Mouse (Mus musculus): ENCODE measurements around the gene Rdx. TPM values are rescaled to one million over a fixed set of nuclear protein-coding genes. Genes with fewer than 3 reads are reported as not detected.

The Rdx gene
- polyA plus RNA-seq, 1 experiment from 2014 or later: 119 TPM

DNA sequence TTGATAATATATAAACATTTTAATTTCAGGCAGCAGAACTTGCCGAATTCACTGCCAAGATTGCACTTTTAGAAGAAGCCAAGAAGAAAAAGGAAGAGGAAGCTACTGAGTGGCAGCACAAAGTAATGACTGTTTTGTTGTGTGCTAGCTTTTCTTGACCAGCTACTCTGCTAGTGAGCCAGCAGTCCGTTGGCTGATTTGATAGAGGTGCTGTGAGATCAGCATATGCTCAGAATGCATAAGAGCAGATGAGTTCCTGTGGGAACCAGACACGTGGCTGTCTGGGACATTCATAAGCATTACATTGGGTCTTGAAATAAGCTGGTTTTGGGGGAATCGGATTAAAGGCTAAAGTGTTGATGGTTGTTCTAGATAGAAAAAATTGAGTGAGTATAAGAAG lies 35.4 kb downstream of the Rdx start:
- H3K9me3 ChIP-seq (ENCODE audit: low read length): no peaks in the 10 kb centered on the region
- ATAC-seq (ENCODE audit: low FRiP score, low TSS enrichment): no peak
- H3K4me3 ChIP-seq (ENCODE audit: low read length): no peak overlapping the region
- H3K4me1 ChIP-seq (ENCODE audit: insufficient read depth, low read length): no peaks in the 10 kb centered on the region
- H3K27ac ChIP-seq (ENCODE audit: low read length): no peak overlapping the region
- peaks cover 54% of the 10 kb centered on the region for H3K36me3 ChIP-seq (ENCODE audit: insufficient read depth, low read length)
- 92% methylated on average over 4 of the region's 4 CpGs for WGBS
- no peak overlapping the region for H3K9ac ChIP-seq (replicated peaks; ENCODE audit: low read length)
- H3K27me3 ChIP-seq (ENCODE audit: insufficient read depth, low read length): no peaks in the 10 kb centered on the region
- no peak overlapping the region for H3K4me2 ChIP-seq (replicated peaks; ENCODE audit: low read depth, low read length)

DNA sequence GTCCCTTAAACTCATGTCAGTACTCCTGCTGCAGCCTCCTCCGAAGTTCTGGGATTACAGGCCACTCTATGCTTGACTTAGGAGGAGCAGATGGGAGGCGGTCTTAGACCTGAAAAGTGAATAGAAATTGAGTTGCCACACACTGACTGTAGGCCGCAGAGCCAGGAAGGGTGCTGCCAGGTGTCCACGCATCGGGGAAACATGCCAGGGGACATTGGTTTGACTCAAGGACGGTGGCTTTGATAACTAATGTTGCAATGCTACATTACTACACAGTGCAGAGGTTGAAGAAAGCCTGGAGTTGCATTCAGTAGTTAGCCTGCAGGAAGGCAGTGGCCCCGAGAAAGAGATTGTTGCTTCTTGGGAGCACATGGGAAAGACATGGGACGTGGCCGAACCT lies 44.8 kb downstream of the Rdx start:
- Histone ChIP-seq H3K4me1 (ENCODE audit: insufficient read depth, low read length) (0 out of 2 replicates have a peak, but pooled peaks cover 5% of the 10 kb centered on the region), H3K36me3 (ENCODE audit: insufficient read depth, low read length) (peaks cover 13% of the 10 kb centered on the region), H3K27me3 (ENCODE audit: insufficient read depth, low read length) (no peaks in the 10 kb centered on the region), H3K4me2 (replicated peaks; ENCODE audit: low read depth, low read length) (no peak overlapping the region), H3K4me3 (ENCODE audit: low read length) (no peak overlapping the region), H3K9ac (replicated peaks; ENCODE audit: low read length) (no peak overlapping the region), H3K27ac (ENCODE audit: low read length) (no peak overlapping the region), H3K9me3 (ENCODE audit: low read length) (no peaks in the 10 kb centered on the region)
- no peak for ATAC-seq (ENCODE audit: low FRiP score, low TSS enrichment)
- 90% methylated on average over 9 of the region's 9 CpGs for WGBS

DNA sequence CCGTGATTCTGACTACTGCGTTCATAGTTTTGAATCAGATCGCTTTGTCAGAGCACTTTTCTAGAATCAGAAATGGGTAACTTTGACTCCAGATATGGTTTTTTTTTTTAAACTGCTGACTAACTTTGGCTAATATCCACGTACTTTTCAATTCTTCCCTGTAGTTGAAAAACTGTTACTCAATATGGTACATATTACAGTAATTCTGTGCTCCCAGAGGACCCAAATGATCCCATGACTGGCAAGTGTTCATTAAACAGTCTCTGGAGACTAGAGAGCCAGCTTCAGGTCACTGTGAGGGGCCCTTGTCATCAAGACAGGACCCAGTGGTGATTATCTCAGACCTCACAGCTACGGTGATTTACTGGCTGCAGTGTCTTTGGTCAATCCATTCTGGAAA lies 45.3 kb downstream of the Rdx start:
- Histone ChIP-seq H3K4me3 (ENCODE audit: low read length) (no peak overlapping the region), H3K27ac (ENCODE audit: low read length) (no peak overlapping the region), H3K4me1 (ENCODE audit: insufficient read depth, low read length) (0 out of 2 replicates have a peak, but pooled peaks cover 5% of the 10 kb centered on the region), H3K36me3 (ENCODE audit: insufficient read depth, low read length) (peaks cover 8% of the 10 kb centered on the region), H3K4me2 (replicated peaks; ENCODE audit: low read depth, low read length) (no peak overlapping the region), H3K9ac (replicated peaks; ENCODE audit: low read length) (no peak overlapping the region), H3K9me3 (ENCODE audit: low read length) (no peaks in the 10 kb centered on the region), H3K27me3 (ENCODE audit: insufficient read depth, low read length) (no peaks in the 10 kb centered on the region)
- no peak for ATAC-seq (ENCODE audit: low FRiP score, low TSS enrichment)
- WGBS: 85% methylated on average over 5 of the region's 5 CpGs

DNA sequence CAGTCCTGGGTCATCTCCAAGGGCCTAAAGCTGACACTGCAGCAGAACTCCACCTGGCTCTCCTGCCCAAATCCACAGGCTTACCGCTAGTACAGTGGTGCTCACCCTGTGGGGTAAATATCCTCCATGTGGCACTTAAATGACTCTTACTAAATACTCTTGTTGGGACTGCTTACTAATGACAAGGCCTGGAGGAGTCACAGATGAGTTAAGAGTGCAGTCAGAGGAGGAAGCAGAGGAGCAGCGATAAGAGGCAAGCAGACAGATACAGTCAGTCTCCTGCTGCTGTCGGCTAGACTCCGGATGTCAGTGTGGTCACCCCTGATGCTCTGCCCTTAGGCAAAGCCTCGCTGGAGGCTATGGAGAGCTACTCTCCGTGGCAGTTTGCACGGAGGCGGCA lies 46.1 kb downstream of the Rdx start:
- H3K9ac ChIP-seq (replicated peaks; ENCODE audit: low read length): no peak overlapping the region
- no peak overlapping the region for H3K27ac ChIP-seq (ENCODE audit: low read length)
- H3K9me3 ChIP-seq (ENCODE audit: low read length): no peaks in the 10 kb centered on the region
- H3K4me1 ChIP-seq (ENCODE audit: insufficient read depth, low read length): 0 out of 2 replicates have a peak, but pooled peaks cover 5% of the 10 kb centered on the region
- 64% methylated on average over 8 of the region's 8 CpGs for WGBS
- H3K4me3 ChIP-seq (ENCODE audit: low read length): no peak overlapping the region
- H3K4me2 ChIP-seq (replicated peaks; ENCODE audit: low read depth, low read length): no peak overlapping the region
- peaks cover 4% of the 10 kb centered on the region for H3K36me3 ChIP-seq (ENCODE audit: insufficient read depth, low read length)
- no peaks in the 10 kb centered on the region for H3K27me3 ChIP-seq (ENCODE audit: insufficient read depth, low read length)
- ATAC-seq (ENCODE audit: low FRiP score, low TSS enrichment): 0 out of 2 replicates have a peak, but pooled peaks have one; percentile 17

DNA sequence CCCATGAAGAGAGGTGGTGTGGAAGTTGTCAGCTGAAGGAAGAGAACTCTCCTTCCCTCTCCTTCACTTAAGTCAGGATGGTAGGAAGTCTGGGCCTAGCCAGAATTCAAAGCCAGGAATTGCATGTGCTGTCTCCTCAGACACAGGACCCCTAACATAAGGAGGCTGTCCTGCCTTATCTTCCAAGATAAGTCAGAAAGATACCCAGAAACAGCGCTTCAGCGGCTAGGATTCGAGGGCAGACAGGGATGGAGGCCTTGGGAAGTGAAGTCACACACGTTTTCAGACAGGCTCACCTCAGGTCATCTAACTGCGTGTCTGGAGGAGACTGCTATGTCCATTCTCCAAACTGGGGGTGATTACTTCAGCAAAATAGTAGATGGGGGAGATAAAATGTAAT lies 47.0 kb downstream of the Rdx start:
- no peak for ATAC-seq (ENCODE audit: low FRiP score, low TSS enrichment)
- Histone ChIP-seq H3K4me1 (ENCODE audit: insufficient read depth, low read length) (0 out of 2 replicates have a peak, but pooled peaks cover 5% of the 10 kb centered on the region), H3K4me2 (replicated peaks; ENCODE audit: low read depth, low read length) (no peak overlapping the region), H3K9ac (replicated peaks; ENCODE audit: low read length) (no peak overlapping the region), H3K27ac (ENCODE audit: low read length) (peak overlapping the region; percentile 15; the same call in 1 of the 2 replicates), H3K36me3 (ENCODE audit: insufficient read depth, low read length) (peaks cover 3% of the 10 kb centered on the region), H3K9me3 (ENCODE audit: low read length) (no peaks in the 10 kb centered on the region), H3K27me3 (ENCODE audit: insufficient read depth, low read length) (no peaks in the 10 kb centered on the region), H3K4me3 (ENCODE audit: low read length) (no peak overlapping the region)
- WGBS: 84% methylated on average over 5 of the region's 5 CpGs

DNA sequence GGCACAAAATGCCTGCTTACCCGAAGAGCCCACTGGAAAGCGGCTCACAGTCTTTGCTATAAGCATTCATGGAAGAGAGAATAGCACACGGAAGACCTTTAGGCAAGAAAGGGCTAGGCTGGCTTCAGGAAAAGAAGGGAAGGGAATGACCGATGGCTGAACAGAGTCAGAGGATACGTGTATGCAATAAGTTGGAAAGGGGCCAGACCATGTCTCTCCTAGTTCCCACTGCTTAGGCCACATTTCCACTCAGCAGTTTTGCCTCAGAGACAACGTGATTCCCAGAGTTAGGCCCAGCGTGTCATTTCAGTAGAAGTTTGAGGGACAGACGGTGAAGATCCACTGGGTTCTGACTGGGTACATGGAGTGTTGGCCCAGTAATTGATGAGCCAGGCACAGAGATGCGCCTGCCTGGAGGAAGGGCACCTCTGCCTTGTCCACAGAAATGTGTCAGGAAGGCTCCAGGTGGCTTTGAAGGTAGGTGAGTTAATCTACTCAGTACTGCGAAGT lies 47.6 kb downstream of the Rdx start:
- ATAC-seq (ENCODE audit: low FRiP score, low TSS enrichment): no peak
- Histone ChIP-seq H3K4me3 (ENCODE audit: low read length) (no peak overlapping the region), H3K27ac (ENCODE audit: low read length) (no peak overlapping the region), H3K9me3 (ENCODE audit: low read length) (no peaks in the 10 kb centered on the region), H3K9ac (replicated peaks; ENCODE audit: low read length) (no peak overlapping the region), H3K36me3 (ENCODE audit: insufficient read depth, low read length) (peaks cover 3% of the 10 kb centered on the region), H3K4me2 (replicated peaks; ENCODE audit: low read depth, low read length) (no peak overlapping the region), H3K4me1 (ENCODE audit: insufficient read depth, low read length) (0 out of 2 replicates have a peak, but pooled peaks cover 5% of the 10 kb centered on the region), H3K27me3 (ENCODE audit: insufficient read depth, low read length) (no peaks in the 10 kb centered on the region)
- 77% methylated on average over 10 of the region's 10 CpGs for WGBS

DNA sequence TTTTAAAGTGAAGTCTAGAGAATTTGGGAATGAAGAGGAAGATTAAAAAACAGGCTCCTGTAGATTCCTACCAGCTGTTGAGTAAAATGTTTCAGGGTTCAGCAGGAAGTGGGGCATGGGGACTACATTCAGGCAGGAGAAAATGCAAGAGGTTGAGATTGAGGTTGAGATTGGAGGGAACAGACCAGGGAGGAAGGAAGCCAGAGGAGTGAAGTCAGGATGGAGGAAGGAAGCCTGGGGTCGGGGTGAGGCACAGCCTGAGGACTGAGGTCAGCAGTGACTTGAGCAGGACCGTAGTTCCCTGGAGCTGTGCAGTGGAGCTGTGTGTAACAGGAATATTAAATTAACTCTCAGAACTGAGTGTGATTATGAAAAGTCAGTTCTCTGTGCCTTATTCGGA lies 48.7 kb downstream of the Rdx start:
- H3K27ac ChIP-seq (ENCODE audit: low read length): no peak overlapping the region
- no peaks in the 10 kb centered on the region for H3K36me3 ChIP-seq (ENCODE audit: insufficient read depth, low read length)
- no peaks in the 10 kb centered on the region for H3K27me3 ChIP-seq (ENCODE audit: insufficient read depth, low read length)
- H3K4me2 ChIP-seq (replicated peaks; ENCODE audit: low read depth, low read length): no peak overlapping the region
- WGBS: 65% methylated on average over 3 of the region's 3 CpGs
- ATAC-seq (ENCODE audit: low FRiP score, low TSS enrichment): no peak
- no peak overlapping the region for H3K9ac ChIP-seq (replicated peaks; ENCODE audit: low read length)
- 0 out of 2 replicates have a peak, but pooled peaks cover 5% of the 10 kb centered on the region for H3K4me1 ChIP-seq (ENCODE audit: insufficient read depth, low read length)
- H3K9me3 ChIP-seq (ENCODE audit: low read length): no peaks in the 10 kb centered on the region
- H3K4me3 ChIP-seq (ENCODE audit: low read length): no peak overlapping the region

DNA sequence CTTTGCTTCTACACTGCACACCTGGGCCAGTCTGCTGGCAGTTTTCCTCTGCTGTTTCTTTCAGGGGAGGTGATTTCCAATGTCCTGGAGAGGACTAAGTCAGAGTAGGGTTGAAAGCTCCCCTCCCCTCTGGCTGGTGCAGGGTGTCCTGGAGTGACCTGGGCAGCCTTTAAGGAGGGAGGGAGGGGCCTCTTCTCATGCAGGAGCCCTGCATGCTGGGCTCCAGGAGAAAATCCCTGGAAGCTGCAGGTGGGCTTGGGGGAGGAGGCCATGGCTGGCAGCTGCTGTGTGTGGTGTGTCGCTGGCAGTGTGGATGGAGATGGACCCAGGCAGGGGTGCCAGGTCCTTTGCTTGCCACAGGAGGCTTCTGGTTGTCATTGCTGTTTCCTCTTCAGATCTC lies 50.4 kb downstream of the Rdx start:
- H3K27me3 ChIP-seq (ENCODE audit: insufficient read depth, low read length): no peaks in the 10 kb centered on the region
- no peak overlapping the region for H3K27ac ChIP-seq (ENCODE audit: low read length)
- no peaks in the 10 kb centered on the region for H3K36me3 ChIP-seq (ENCODE audit: insufficient read depth, low read length)
- no peaks in the 10 kb centered on the region for H3K9me3 ChIP-seq (ENCODE audit: low read length)
- H3K9ac ChIP-seq (replicated peaks; ENCODE audit: low read length): no peak overlapping the region
- no peak overlapping the region for H3K4me3 ChIP-seq (ENCODE audit: low read length)
- H3K4me2 ChIP-seq (replicated peaks; ENCODE audit: low read depth, low read length): no peak overlapping the region
- WGBS: 21% methylated on average over 1 of the region's 1 CpGs
- H3K4me1 ChIP-seq (ENCODE audit: insufficient read depth, low read length): 0 out of 2 replicates have a peak, but pooled peaks cover 5% of the 10 kb centered on the region
- ATAC-seq (ENCODE audit: low FRiP score, low TSS enrichment): no peak

DNA sequence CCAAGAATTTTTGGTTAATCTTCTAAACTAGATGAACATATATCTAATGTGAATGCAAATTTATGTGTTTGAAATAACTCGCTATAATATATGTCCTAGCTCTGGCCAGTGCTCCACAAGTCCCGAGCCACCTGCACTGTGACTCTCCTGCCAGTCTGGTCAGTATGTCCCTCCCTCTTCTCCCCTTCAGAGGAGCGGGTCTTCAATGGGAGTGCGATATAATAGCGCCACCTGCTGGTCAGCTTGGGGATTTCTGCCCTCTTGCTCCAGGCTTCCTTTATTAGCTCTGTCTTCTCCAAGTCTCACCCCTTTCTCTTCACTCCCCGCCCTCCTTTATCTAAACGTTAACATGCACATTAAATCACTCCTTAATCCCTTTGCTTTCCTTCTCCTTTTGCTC lies 51.6 kb downstream of the Rdx start:
- no peak overlapping the region for H3K4me3 ChIP-seq (ENCODE audit: low read length)
- H3K4me1 ChIP-seq (ENCODE audit: insufficient read depth, low read length): peaks cover 8% of the 10 kb centered on the region; the same call in 1 of the 2 replicates
- H3K4me2 ChIP-seq (replicated peaks; ENCODE audit: low read depth, low read length): no peak overlapping the region
- no peaks in the 10 kb centered on the region for H3K27me3 ChIP-seq (ENCODE audit: insufficient read depth, low read length)
- no peaks in the 10 kb centered on the region for H3K9me3 ChIP-seq (ENCODE audit: low read length)
- no peak overlapping the region for H3K9ac ChIP-seq (replicated peaks; ENCODE audit: low read length)
- ATAC-seq (ENCODE audit: low FRiP score, low TSS enrichment): peak; percentile 68; the same call in 1 of the 2 replicates
- H3K27ac ChIP-seq (ENCODE audit: low read length): no peak overlapping the region
- 1% methylated on average over 7 of the region's 7 CpGs for WGBS
- no peaks in the 10 kb centered on the region for H3K36me3 ChIP-seq (ENCODE audit: insufficient read depth, low read length)

DNA sequence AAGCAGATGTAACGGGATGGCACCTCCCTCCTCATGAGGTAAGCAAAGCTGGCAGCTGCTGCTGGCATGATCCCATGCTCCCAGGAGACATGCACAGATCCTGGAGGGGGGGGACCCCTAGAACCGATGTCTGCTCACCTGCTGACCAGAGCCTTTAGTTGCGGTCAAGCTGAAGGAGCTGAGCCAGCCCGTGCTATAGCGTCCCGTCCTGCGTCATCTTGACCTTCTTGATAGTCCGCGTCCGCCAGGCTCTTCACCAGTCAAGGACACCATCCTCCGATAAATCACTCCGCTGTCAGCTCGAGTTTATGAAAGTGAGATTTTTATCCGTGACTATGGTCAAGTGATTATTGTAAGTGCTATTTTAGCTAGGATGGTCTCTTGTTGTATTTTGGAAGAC lies 53.5 kb downstream of the Rdx start:
- no peak for ATAC-seq (ENCODE audit: low FRiP score, low TSS enrichment)
- no peaks in the 10 kb centered on the region for H3K9me3 ChIP-seq (ENCODE audit: low read length)
- H3K36me3 ChIP-seq (ENCODE audit: insufficient read depth, low read length): no peaks in the 10 kb centered on the region
- 94% methylated on average over 14 of the region's 14 CpGs for WGBS
- H3K4me1 ChIP-seq (ENCODE audit: insufficient read depth, low read length): peaks cover 4% of the 10 kb centered on the region; the same call in 1 of the 2 replicates
- H3K4me2 ChIP-seq (replicated peaks; ENCODE audit: low read depth, low read length): no peak overlapping the region
- no peaks in the 10 kb centered on the region for H3K27me3 ChIP-seq (ENCODE audit: insufficient read depth, low read length)
- H3K4me3 ChIP-seq (ENCODE audit: low read length): no peak overlapping the region
- no peak overlapping the region for H3K9ac ChIP-seq (replicated peaks; ENCODE audit: low read length)
- H3K27ac ChIP-seq (ENCODE audit: low read length): no peak overlapping the region

Data from kidney, embryonic 16.5 days (tissue).